Mouse (Mus musculus): Measurements from ENCODE around the gene 0610040J01Rik. TPM values are rescaled to one million over a fixed set of nuclear protein-coding genes. Genes with fewer than 3 reads are reported as not detected.

Gene 0610040J01Rik
- polyA plus RNA-seq, 1 experiment from 2014 or later = 0.60 TPM

- Histone ChIP-seq H3K9me3 (replicated peaks) (no peaks in the 10 kb centered on the region), H3K27me3 (replicated peaks) (no peaks in the 10 kb centered on the region), H3K27ac (ENCODE audit: poor library complexity, severe bottlenecking) (no peak overlapping the region), H3K4me2 (no peak overlapping the region), H3K9ac (no peak overlapping the region), H3K4me1 (replicated peaks) (0 out of 2 replicates have a peak, but pooled peaks cover 4% of the 10 kb centered on the region), H3K4me3 (no peak overlapping the region), H3K36me3 (no peaks in the 10 kb centered on the region)
- WGBS = 66% methylated on average over 4 of the region's 4 CpGs
- ATAC-seq (ENCODE audit: insufficient number of reproducible peaks, low FRiP score) = no peak
Observed at GRCm38 (mm10) chr5:63831054-63831453, 18.9 kb downstream of the 0610040J01Rik start.

- Histone ChIP-seq H3K27ac (ENCODE audit: poor library complexity, severe bottlenecking) (no peak overlapping the region), H3K9me3 (replicated peaks) (no peaks in the 10 kb centered on the region), H3K4me1 (replicated peaks) (no peaks in the 10 kb centered on the region), H3K27me3 (replicated peaks) (no peaks in the 10 kb centered on the region), H3K4me2 (no peak overlapping the region), H3K4me3 (no peak overlapping the region), H3K36me3 (no peaks in the 10 kb centered on the region), H3K9ac (no peak overlapping the region)
- no peak for ATAC-seq (ENCODE audit: insufficient number of reproducible peaks, low FRiP score)
- 68% methylated on average over 5 of the region's 5 CpGs for WGBS
Observed at GRCm38 (mm10) chr5:63833955-63834354, 21.8 kb downstream of the 0610040J01Rik start.

GRCm38 (mm10) chr5:63834435-63834834, 22.3 kb downstream of the 0610040J01Rik start:
- 84% methylated on average over 3 of the region's 3 CpGs for WGBS
- H3K27ac ChIP-seq (ENCODE audit: poor library complexity, severe bottlenecking) = no peak overlapping the region
- H3K9ac ChIP-seq = no peak overlapping the region
- H3K4me1 ChIP-seq (replicated peaks) = no peaks in the 10 kb centered on the region
- H3K4me2 ChIP-seq = no peak overlapping the region
- no peak overlapping the region for H3K4me3 ChIP-seq
- no peaks in the 10 kb centered on the region for H3K27me3 ChIP-seq (replicated peaks)
- no peaks in the 10 kb centered on the region for H3K9me3 ChIP-seq (replicated peaks)
- no peaks in the 10 kb centered on the region for H3K36me3 ChIP-seq
- no peak for ATAC-seq (ENCODE audit: insufficient number of reproducible peaks, low FRiP score)

GRCm38 (mm10) chr5:63837115-63837514, 25.0 kb downstream of the 0610040J01Rik start:
- no peaks in the 10 kb centered on the region for H3K36me3 ChIP-seq
- no peak overlapping the region for H3K27ac ChIP-seq (ENCODE audit: poor library complexity, severe bottlenecking)
- no peak overlapping the region for H3K4me2 ChIP-seq
- H3K4me3 ChIP-seq = no peak overlapping the region
- no peaks in the 10 kb centered on the region for H3K27me3 ChIP-seq (replicated peaks)
- no peaks in the 10 kb centered on the region for H3K9me3 ChIP-seq (replicated peaks)
- no peak overlapping the region for H3K9ac ChIP-seq
- ATAC-seq (ENCODE audit: insufficient number of reproducible peaks, low FRiP score) = no peak
- WGBS = 77% methylated on average over 5 of the region's 5 CpGs
- no peaks in the 10 kb centered on the region for H3K4me1 ChIP-seq (replicated peaks)

GRCm38 (mm10) chr5:63837851-63838250, 25.7 kb downstream of the 0610040J01Rik start:
- 82% methylated on average over 2 of the region's 2 CpGs for WGBS
- ATAC-seq (ENCODE audit: insufficient number of reproducible peaks, low FRiP score) = no peak
- Histone ChIP-seq H3K9ac (no peak overlapping the region), H3K27me3 (replicated peaks) (no peaks in the 10 kb centered on the region), H3K36me3 (no peaks in the 10 kb centered on the region), H3K9me3 (replicated peaks) (no peaks in the 10 kb centered on the region), H3K4me1 (replicated peaks) (no peaks in the 10 kb centered on the region), H3K4me3 (no peak overlapping the region), H3K27ac (ENCODE audit: poor library complexity, severe bottlenecking) (no peak overlapping the region), H3K4me2 (no peak overlapping the region)

DNA sequence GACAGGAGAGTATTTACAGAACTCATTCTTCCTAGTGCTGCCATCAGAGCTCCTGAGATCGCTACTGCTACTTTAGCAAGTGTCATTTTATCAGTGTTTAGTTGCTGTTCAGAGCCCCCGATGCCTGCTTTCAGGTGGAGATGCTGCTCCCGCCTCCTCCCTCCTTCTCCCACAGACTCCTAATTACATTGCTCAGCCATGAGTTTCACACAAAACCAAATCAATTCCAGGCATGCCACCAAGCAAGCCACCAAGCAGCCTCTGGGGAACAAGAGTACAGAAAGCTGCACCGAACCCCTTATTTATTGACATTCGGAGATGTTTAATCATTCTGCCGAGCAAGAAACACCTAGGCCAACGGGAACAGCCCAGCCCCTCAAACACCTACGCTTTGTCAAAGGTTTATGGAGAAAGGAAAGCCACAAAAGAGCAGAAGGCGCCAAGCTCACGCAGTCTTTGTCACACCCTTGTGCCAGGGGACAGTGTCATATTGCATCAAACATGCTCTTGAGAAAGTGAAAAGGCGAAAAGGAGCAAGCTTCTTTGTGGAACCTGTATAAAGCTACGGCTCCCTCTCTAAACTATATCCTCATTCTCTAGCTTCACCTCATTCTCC, 27.7 kb downstream of the 0610040J01Rik start:
- 77% methylated on average over 12 of the region's 12 CpGs for WGBS
- H3K4me2 ChIP-seq = no peak overlapping the region
- H3K36me3 ChIP-seq = no peaks in the 10 kb centered on the region
- H3K4me3 ChIP-seq = no peak overlapping the region
- no peak for ATAC-seq (ENCODE audit: insufficient number of reproducible peaks, low FRiP score)
- H3K27me3 ChIP-seq (replicated peaks) = no peaks in the 10 kb centered on the region
- no peak overlapping the region for H3K27ac ChIP-seq (ENCODE audit: poor library complexity, severe bottlenecking)
- no peak overlapping the region for H3K9ac ChIP-seq
- 0 out of 2 replicates have a peak, but pooled peaks cover 1% of the 10 kb centered on the region for H3K9me3 ChIP-seq (replicated peaks)
- H3K4me1 ChIP-seq (replicated peaks) = no peaks in the 10 kb centered on the region

DNA sequence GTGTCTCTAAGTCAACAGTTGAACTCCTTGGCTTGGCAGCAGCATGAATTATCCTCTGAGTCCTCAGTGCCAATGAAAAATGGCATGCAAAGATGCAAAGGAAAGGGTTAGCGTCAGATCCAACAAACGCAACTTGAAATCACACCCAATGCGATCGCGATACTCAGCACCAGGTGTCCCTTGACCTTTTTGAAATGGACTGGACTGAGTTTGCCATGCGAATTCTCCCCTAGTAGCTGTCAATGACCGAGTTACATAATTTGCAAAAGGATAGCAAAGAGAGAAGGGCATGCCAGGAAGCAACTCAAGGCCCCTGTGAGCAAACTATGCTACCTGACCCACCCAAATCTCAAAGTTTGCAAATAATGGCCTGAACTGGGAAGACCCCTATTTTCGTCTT, 34.9 kb downstream of the 0610040J01Rik start:
- 87% methylated on average over 8 of the region's 8 CpGs for WGBS

GRCm38 (mm10) chr5:63847541-63848226, 35.5 kb downstream of the 0610040J01Rik start:
- ATAC-seq (ENCODE audit: insufficient number of reproducible peaks, low FRiP score) = no peak
- Histone ChIP-seq H3K27me3 (replicated peaks) (no peaks in the 10 kb centered on the region), H3K4me1 (replicated peaks) (no peaks in the 10 kb centered on the region), H3K9ac (no peak overlapping the region), H3K4me3 (no peak overlapping the region), H3K9me3 (replicated peaks) (peaks cover 9% of the 10 kb centered on the region), H3K36me3 (no peaks in the 10 kb centered on the region), H3K27ac (ENCODE audit: poor library complexity, severe bottlenecking) (no peak overlapping the region), H3K4me2 (no peak overlapping the region)
- WGBS = 81% methylated on average over 13 of the region's 13 CpGs

More for the DNA sequence above, 34.9 kb downstream of the 0610040J01Rik start:
- no peak overlapping the region for H3K4me3 ChIP-seq
- no peaks in the 10 kb centered on the region for H3K27me3 ChIP-seq (replicated peaks)
- no peak overlapping the region for H3K27ac ChIP-seq (ENCODE audit: poor library complexity, severe bottlenecking)
- ATAC-seq (ENCODE audit: insufficient number of reproducible peaks, low FRiP score) = no peak
- no peak overlapping the region for H3K9ac ChIP-seq
- no peaks in the 10 kb centered on the region for H3K4me1 ChIP-seq (replicated peaks)
- H3K9me3 ChIP-seq (replicated peaks) = peaks cover 9% of the 10 kb centered on the region
- no peak overlapping the region for H3K4me2 ChIP-seq
- no peaks in the 10 kb centered on the region for H3K36me3 ChIP-seq

DNA sequence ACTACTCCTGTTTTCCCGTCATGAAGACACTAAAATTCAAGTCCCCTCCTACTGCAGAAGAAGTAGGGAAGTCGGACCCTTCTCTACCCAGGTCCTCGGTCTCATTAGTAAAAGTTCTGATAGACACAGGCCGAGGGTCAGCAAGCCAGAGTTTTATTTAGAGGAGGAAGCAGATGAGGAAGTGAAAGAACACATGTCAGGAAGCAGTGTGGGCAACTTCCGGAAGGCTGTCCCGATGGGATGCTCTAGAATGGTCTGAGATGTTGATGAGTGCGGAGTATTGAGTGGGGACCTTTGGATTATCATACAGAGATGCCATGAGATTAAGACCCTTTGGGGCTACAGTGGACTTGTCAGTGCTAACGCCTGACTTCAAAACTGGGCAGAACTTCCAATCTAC, 46.7 kb downstream of the 0610040J01Rik start:
- H3K36me3 ChIP-seq = no peaks in the 10 kb centered on the region
- no peaks in the 10 kb centered on the region for H3K9me3 ChIP-seq (replicated peaks)
- H3K9ac ChIP-seq = no peak overlapping the region
- no peak overlapping the region for H3K4me3 ChIP-seq
- no peak for ATAC-seq (ENCODE audit: insufficient number of reproducible peaks, low FRiP score)
- WGBS = 72% methylated on average over 8 of the region's 8 CpGs
- no peaks in the 10 kb centered on the region for H3K4me1 ChIP-seq (replicated peaks)
- H3K27ac ChIP-seq (ENCODE audit: poor library complexity, severe bottlenecking) = no peak overlapping the region
- H3K4me2 ChIP-seq = no peak overlapping the region
- H3K27me3 ChIP-seq (replicated peaks) = no peaks in the 10 kb centered on the region

- Histone ChIP-seq H3K4me3 (no peak overlapping the region), H3K36me3 (no peaks in the 10 kb centered on the region), H3K4me2 (no peak overlapping the region), H3K27ac (ENCODE audit: poor library complexity, severe bottlenecking) (no peak overlapping the region), H3K9me3 (replicated peaks) (no peaks in the 10 kb centered on the region), H3K9ac (no peak overlapping the region), H3K4me1 (replicated peaks) (no peaks in the 10 kb centered on the region), H3K27me3 (replicated peaks) (no peaks in the 10 kb centered on the region)
- no peak for ATAC-seq (ENCODE audit: insufficient number of reproducible peaks, low FRiP score)
- WGBS = 18% methylated on average over 3 of the region's 3 CpGs
Observed at GRCm38 (mm10) chr5:63867421-63867820, 55.3 kb downstream of the 0610040J01Rik start.

DNA sequence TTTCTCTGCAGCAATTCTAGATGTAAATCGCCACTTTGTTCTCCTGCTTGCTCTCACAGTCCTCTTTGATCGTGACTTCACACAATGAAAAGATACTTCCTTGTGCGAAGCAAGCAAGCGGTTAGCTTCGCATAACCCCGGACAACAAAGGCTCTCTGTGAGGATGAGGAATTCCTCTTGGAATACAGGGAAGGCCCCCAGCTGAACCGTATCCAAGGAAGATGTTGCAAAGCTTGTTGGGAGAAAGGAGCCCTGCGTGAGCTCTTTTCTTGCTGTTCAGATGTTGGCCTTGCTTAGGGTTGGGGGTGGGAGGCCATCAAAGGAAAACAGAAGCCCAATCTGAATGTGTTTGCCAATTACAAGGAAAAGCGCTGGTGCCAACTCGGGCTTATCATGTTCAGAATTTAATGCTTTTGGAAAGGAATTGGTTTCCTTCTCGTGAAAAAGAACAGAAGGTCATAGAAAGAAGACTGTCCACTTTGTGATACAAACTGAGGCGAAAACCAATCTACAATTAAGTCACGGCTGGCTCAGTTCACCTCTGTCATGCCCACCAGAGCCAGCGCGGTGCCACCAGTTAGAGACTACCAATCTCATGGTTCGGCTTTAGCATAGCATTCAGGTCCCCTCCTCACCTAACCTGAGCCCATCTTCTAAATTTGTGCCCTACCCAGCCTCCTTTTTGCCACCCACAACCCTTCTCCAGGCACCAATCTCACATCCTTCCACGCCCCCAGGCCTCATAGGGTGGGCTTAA, 60.2 kb downstream of the 0610040J01Rik start:
- no peaks in the 10 kb centered on the region for H3K27me3 ChIP-seq (replicated peaks)
- no peak overlapping the region for H3K4me3 ChIP-seq
- no peak overlapping the region for H3K27ac ChIP-seq (ENCODE audit: poor library complexity, severe bottlenecking)
- peaks cover 4% of the 10 kb centered on the region; the same call in 1 of the 2 replicates for H3K4me1 ChIP-seq (replicated peaks)
- ATAC-seq (ENCODE audit: insufficient number of reproducible peaks, low FRiP score) = no peak
- 57% methylated on average over 17 of the region's 17 CpGs for WGBS
- no peaks in the 10 kb centered on the region for H3K36me3 ChIP-seq
- H3K4me2 ChIP-seq = no peak overlapping the region
- H3K9me3 ChIP-seq (replicated peaks) = no peaks in the 10 kb centered on the region
- H3K9ac ChIP-seq = no peak overlapping the region
